Mouse (Mus musculus) stomach, postnatal 0 days (tissue): ENCODE data around the gene Nipa2. TPM values are rescaled to one million over a fixed set of nuclear protein-coding genes. Genes with fewer than 3 reads are reported as not detected.
A peak's percentile ranks its signal among the peaks of the same experiment; 100 is the strongest.

Experiments
- ATAC-seq: fragments of 200-750 bp; cut with Nextera tagmentation; 2 replicates; pipeline ENCODE4 v1.8.0; 2017; ENCODE audit not compliant: low FRiP score, low TSS enrichment
- DNase-seq: peaks from one replicate; pipeline ENCODE4 v3.0.0-alpha.2; 2016; ENCODE audit warnings: low spot score
- H3K27ac ChIP-seq: fragments of 300-500 bp; sonication (generic); replicated peaks from 2 replicates; pipeline ENCODE4 v1.5.1; 2014; ENCODE audit warnings: mild to moderate bottlenecking, control low read depth
- H3K27me3 ChIP-seq: fragments of 300-500 bp; sonication (generic); 2 replicates; pipeline ENCODE4 v1.6.1; 2014; ENCODE audit warnings: low read length; ENCODE audit not compliant: control insufficient read depth, insufficient read depth
- H3K36me3 ChIP-seq: fragments of 300-500 bp; sonication (generic); 2 replicates; pipeline ENCODE4 v1.6.1; 2014; ENCODE audit warnings: low read length, mixed read lengths; ENCODE audit not compliant: control insufficient read depth, insufficient read depth
- H3K4me1 ChIP-seq: fragments of 300-500 bp; sonication (generic); replicated peaks from 2 replicates; pipeline ENCODE4 v1.6.1; 2014; ENCODE audit warnings: antibody characterized with exemption; ENCODE audit not compliant: control insufficient read depth, insufficient read depth
- H3K4me2 ChIP-seq: fragments of 300-500 bp; sonication (generic); replicated peaks from 2 replicates; pipeline ENCODE4 v1.6.1; 2014; ENCODE audit warnings: low read depth, mild to moderate bottlenecking, control low read depth, moderate library complexity
- H3K4me3 ChIP-seq: fragments of 300-500 bp; sonication (generic); 2 replicates; pipeline ENCODE4 v1.5.1; 2014; ENCODE audit warnings: low read depth, low read length, control low read depth
- H3K9ac ChIP-seq: fragments of 300-500 bp; sonication (generic); 2 replicates; pipeline ENCODE4 v1.6.1; 2014; ENCODE audit warnings: mild to moderate bottlenecking, low read length, control low read depth, mixed read lengths
- H3K9me3 ChIP-seq: fragments of 300-500 bp; sonication (generic); 2 replicates; pipeline ENCODE4 v1.6.1; 2016; ENCODE audit warnings: low read length; ENCODE audit not compliant: control insufficient read depth
- CTCF ChIP-seq: IDR thresholded peaks from 2 replicates; pipeline ENCODE4 v1.5.1; 2016; ENCODE audit warnings: antibody characterized with exemption, low read depth, mild to moderate bottlenecking, moderate library complexity
- EP300 ChIP-seq: optimal IDR thresholded peaks from 2 replicates; pipeline ENCODE3; 2016; ENCODE audit warnings: antibody characterized with exemption
- WGBS: fragments of 180-500 bp; shearing (Covaris S2); extraction: QIAGEN DNeasy Blood & Tissue Kit; methylation state at CpG from one replicate; pipeline ENCODE4 v1.1.7; 2014; 5-methylcytosine and 5-hydroxymethylcytosine counted together
- polyA plus RNA-seq: library from polyadenylated mRNA; unstranded; fragments of >200 nt; fragmentation: Nextera tagmentation; extraction: Ambion mirVana; gene quantifications from 2 replicates; pipeline ENCODE4 v1.2.1, GENCODE M21; 2015

The Nipa2 gene
- polyA plus RNA-seq, 1 experiment from 2014 or later, result 38.0 TPM

DNA sequence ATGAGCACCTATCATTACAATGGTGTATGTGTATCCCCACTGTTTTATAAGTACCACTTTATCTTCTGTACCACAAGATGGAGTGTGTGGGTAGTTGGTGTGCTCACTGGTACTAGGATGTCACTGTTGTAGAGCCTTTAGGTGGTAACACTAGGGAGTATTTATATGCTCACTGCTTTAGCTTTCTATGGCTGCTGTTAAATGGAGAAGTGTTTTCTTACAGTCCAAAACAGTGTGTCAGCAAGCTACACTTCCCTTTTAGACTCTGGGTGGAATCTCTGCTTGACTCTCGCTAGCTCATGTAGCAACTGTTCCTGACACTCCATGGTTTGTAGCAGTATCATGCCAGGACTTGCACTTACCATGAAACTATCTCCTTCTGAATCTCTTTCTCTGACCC is 52.8 kb downstream of the Nipa2 start:
- Histone ChIP-seq H3K4me1 (no peaks in the 10 kb centered on the region), H3K4me2 (no peak overlapping the region), H3K27me3 (no peaks in the 10 kb centered on the region), H3K36me3 (peaks cover 36% of the 10 kb centered on the region), H3K9me3 (no peaks in the 10 kb centered on the region), H3K4me3 (no peak overlapping the region), H3K9ac (no peak overlapping the region), H3K27ac (no peak overlapping the region)
- WGBS, result 93% methylated on average over 1 of the region's 1 CpGs
- TF ChIP-seq EP300, result no peak
- TF ChIP-seq CTCF, result no peak
- ATAC-seq (no peak), DNase-seq (no peak)

DNA sequence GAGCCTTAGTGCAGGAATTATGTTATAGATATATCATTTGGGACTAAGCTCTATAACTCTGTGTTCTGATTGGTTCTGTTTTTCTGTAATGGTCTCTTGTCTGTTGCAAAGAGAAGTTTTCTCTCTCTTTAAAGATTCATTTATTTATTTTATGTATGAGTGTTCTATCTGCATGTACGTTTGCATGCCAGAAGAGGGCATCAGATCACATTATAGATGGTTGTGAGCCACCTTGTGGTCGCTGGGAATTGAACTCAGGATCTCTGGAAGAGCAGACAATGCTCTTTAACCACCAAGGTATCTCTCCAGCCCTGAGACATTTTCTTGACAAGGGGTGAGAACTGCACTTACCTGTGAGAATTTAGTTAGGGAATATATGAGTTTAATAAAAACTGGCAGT is 56.8 kb downstream of the Nipa2 start:
- TF ChIP-seq CTCF (peak; percentile 40), EP300 (no peak)
- H3K4me3 ChIP-seq, result no peak overlapping the region
- H3K27me3 ChIP-seq, result no peaks in the 10 kb centered on the region
- no peak overlapping the region for H3K9ac ChIP-seq
- no peaks in the 10 kb centered on the region for H3K4me1 ChIP-seq
- H3K9me3 ChIP-seq, result no peaks in the 10 kb centered on the region
- DNase-seq (no peak), ATAC-seq (no peak)
- WGBS, result 83% methylated on average over 2 of the region's 2 CpGs
- peaks cover 32% of the 10 kb centered on the region for H3K36me3 ChIP-seq
- no peak overlapping the region for H3K4me2 ChIP-seq
- H3K27ac ChIP-seq, result no peak overlapping the region

DNA sequence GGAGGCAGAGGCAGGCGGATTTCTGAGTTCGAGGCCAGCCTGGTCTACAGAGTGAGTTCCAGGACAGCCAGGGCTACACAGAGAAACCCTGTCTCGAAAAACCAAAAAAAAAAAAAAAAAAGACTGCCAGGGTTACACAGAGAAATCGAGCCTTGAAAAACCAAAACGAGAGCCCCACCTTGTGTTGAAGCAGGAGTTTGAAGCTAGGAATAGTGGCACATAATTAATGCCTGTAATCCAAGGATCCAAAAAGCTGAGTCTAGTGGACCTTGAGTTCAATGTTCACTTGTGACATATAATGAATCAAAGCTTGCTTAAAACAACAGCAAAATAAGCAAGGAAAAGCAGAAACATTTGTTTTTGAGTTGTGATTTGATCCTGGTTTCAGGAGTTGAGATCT is 58.5 kb downstream of the Nipa2 start:
- WGBS, result 80% methylated on average over 5 of the region's 5 CpGs
- Histone ChIP-seq H3K4me3 (no peak overlapping the region), H3K27me3 (no peaks in the 10 kb centered on the region), H3K4me1 (no peaks in the 10 kb centered on the region), H3K9me3 (no peaks in the 10 kb centered on the region), H3K27ac (no peak overlapping the region), H3K4me2 (no peak overlapping the region), H3K36me3 (peaks cover 42% of the 10 kb centered on the region), H3K9ac (no peak overlapping the region)
- TF ChIP-seq EP300 (no peak), CTCF (peak; percentile 19; the same call in 1 of the 2 replicates)
- ATAC-seq (no peak), DNase-seq (no peak)

DNA sequence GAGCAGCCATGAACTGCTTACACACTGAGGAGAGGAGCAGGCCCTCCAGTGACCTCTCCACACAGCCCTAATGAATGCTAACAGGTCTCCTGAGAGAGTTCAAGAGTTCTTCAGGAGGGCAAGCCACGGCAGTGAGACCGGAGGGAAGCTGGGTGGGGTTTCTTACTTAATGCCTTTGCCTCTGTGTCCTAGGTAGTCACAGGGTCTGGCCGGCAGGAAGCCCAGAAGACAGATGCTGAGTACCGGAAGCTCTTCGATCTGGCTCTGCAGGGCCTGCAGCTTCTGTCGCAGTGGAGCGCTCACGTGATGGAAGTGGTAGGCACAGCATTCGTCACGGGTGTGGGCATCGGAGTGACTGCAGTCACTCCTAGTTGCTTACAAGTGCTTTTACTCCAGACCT is 70.5 kb downstream of the Nipa2 start:
- H3K4me3 ChIP-seq, result no peak overlapping the region
- H3K27me3 ChIP-seq, result no peaks in the 10 kb centered on the region
- peaks cover 24% of the 10 kb centered on the region for H3K36me3 ChIP-seq
- H3K27ac ChIP-seq, result no peak overlapping the region
- H3K9me3 ChIP-seq, result no peaks in the 10 kb centered on the region
- H3K4me2 ChIP-seq, result no peak overlapping the region
- DNase-seq (no peak), ATAC-seq (no peak)
- TF ChIP-seq EP300, result no peak
- no peak for TF ChIP-seq CTCF
- no peaks in the 10 kb centered on the region for H3K4me1 ChIP-seq
- H3K9ac ChIP-seq, result no peak overlapping the region
- WGBS, result 88% methylated on average over 11 of the region's 11 CpGs

DNA sequence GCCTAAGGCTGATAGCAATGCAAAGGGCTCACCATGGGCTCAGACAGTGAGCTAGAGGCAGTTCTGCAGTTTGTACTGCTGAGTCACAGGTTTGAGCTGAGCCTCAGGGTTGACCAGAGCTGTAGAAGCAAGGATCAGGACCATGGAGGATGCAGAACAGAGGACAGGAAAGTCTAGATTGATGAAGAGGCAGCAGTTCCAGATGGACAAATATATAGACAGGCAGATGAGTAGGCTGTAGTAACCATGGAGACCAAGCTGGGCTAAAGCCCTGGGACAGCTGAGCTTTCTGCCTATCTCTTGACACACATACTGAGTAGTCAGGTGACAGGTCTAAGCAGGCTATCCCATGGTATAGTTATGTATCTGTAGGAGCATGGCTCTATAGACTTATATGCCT is 71.5 kb downstream of the Nipa2 start:
- Histone ChIP-seq H3K9me3 (no peaks in the 10 kb centered on the region), H3K36me3 (peaks cover 24% of the 10 kb centered on the region), H3K27ac (no peak overlapping the region), H3K4me1 (no peaks in the 10 kb centered on the region), H3K9ac (no peak overlapping the region), H3K4me3 (no peak overlapping the region), H3K4me2 (no peak overlapping the region), H3K27me3 (no peaks in the 10 kb centered on the region)
- TF ChIP-seq CTCF (no peak), EP300 (no peak)
- DNase-seq (no peak), ATAC-seq (no peak)

DNA sequence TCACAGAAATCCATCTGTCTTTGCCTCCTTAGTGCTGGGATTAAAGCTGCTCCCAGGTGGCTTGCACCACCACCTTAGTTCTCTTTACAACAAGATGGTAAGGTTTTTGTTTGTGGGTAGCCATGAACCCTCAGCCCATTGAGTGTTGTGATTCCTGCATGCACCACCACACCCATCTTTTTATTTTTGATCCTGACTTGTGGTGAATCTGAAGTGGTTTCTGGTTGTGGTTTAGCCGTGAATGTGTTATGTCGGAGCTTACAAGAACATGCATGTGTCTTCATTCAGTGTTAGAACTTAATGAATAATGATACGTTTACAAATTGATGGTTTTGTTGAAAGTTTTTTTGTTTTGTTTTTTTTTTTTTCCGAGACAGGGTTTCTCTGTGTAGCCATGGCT is 72.3 kb downstream of the Nipa2 start:
- Histone ChIP-seq H3K4me1 (no peaks in the 10 kb centered on the region), H3K27ac (no peak overlapping the region), H3K9ac (no peak overlapping the region), H3K27me3 (no peaks in the 10 kb centered on the region), H3K4me2 (no peak overlapping the region), H3K4me3 (no peak overlapping the region), H3K9me3 (no peaks in the 10 kb centered on the region), H3K36me3 (peaks cover 23% of the 10 kb centered on the region)
- ATAC-seq (no peak), DNase-seq (no peak)
- 87% methylated on average over 4 of the region's 4 CpGs for WGBS
- TF ChIP-seq EP300 (no peak), CTCF (no peak)
